Mouse (Mus musculus) liver, adult 2 months (tissue): ENCODE measurements around the gene Mef2d. TPM values are rescaled to one million over a fixed set of nuclear protein-coding genes. Genes with fewer than 3 reads are reported as not detected.
A peak's percentile ranks its signal among the peaks of the same experiment; 100 is the strongest.

Source experiments
- DNase-seq: peaks from one replicate; pipeline ENCODE4 v3.0.0-alpha.2; 2011; ENCODE audit warnings: low read depth, low spot score; ENCODE audit errors: extremely low read depth
- H3K27ac ChIP-seq: fragments of 200-500 bp; replicated peaks from 2 replicates; pipeline ENCODE4 v1.5.1; 2012; ENCODE audit warnings: low read depth, mild to moderate bottlenecking, control low read depth, inconsistent platforms, low read length; ENCODE audit not compliant: insufficient read depth
- H3K27me3 ChIP-seq: fragments of 200-500 bp; 2 replicates; pipeline ENCODE4 v1.6.1; 2012; ENCODE audit warnings: mild to moderate bottlenecking, moderate library complexity, low read length, inconsistent platforms; ENCODE audit not compliant: control insufficient read depth, insufficient read depth
- H3K36me3 ChIP-seq: fragments of 200-500 bp; 2 replicates; pipeline ENCODE4 v1.6.1; 2012; ENCODE audit warnings: low read length, inconsistent platforms; ENCODE audit not compliant: control insufficient read depth, insufficient read depth
- H3K4me1 ChIP-seq: fragments of 200-500 bp; 2 replicates; pipeline ENCODE4 v1.6.1; 2011; ENCODE audit warnings: low read length; ENCODE audit not compliant: control insufficient read depth, insufficient read depth
- H3K4me3 ChIP-seq: fragments of 200-500 bp; 2 replicates; pipeline ENCODE4 v1.5.1; 2011; ENCODE audit warnings: low read depth, mild to moderate bottlenecking, control low read depth, low read length, moderate library complexity; ENCODE audit not compliant: insufficient read depth
- H3K79me2 ChIP-seq: fragments of 200-500 bp; 2 replicates; pipeline ENCODE4 v1.6.1; 2012; ENCODE audit warnings: inconsistent platforms, mild to moderate bottlenecking, low read length, moderate library complexity; ENCODE audit not compliant: control insufficient read depth, insufficient read depth
- H3K9ac ChIP-seq: fragments of 200-500 bp; 2 replicates; pipeline ENCODE4 v1.6.1; 2012; ENCODE audit warnings: low read depth, mild to moderate bottlenecking, control low read depth, inconsistent platforms, low read length
- CTCF ChIP-seq: fragments of 200-500 bp; IDR thresholded peaks from 2 replicates; pipeline ENCODE4 v1.5.1; 2011; ENCODE audit warnings: low read depth, low read length, control low read depth
- POLR2A ChIP-seq: fragments of 200-500 bp; IDR thresholded peaks from 2 replicates; pipeline ENCODE4 v1.6.1; 2011; ENCODE audit warnings: low read length, control low read depth; ENCODE audit not compliant: insufficient read depth; ENCODE audit errors: extremely low read depth
- WGBS: fragments of 180-500 bp; shearing (Covaris S2); methylation state at CpG from one replicate; pipeline ENCODE4 v1.1.7; 2018; 5-methylcytosine and 5-hydroxymethylcytosine counted together
- polyA plus RNA-seq: library from polyadenylated mRNA; depleted of rRNA; stranded (reverse); fragments of >200 nt; gene quantifications from 2 replicates; pipeline ENCODE4 v1.2.3, GENCODE M21; 2012
- total RNA-seq: library from RNA; depleted of rRNA; stranded (reverse); fragments of >200 nt; gene quantifications from 2 replicates; pipeline ENCODE4 v1.2.3, GENCODE M21; 2014

Mef2d gene
- total and polyA plus RNA-seq, 2 experiments = 3.7 to 22.2 TPM

- H3K36me3 ChIP-seq = no peaks in the 10 kb centered on the region
- TF ChIP-seq POLR2A (no peak), CTCF (no peak)
- no peak overlapping the region for H3K9ac ChIP-seq
- DNase-seq = no peak
- 19% methylated on average over 2 of the region's 2 CpGs for WGBS
- no peak overlapping the region for H3K4me3 ChIP-seq
- H3K27me3 ChIP-seq = peaks cover 43% of the 10 kb centered on the region
- H3K27ac ChIP-seq = no peak overlapping the region
- no peaks in the 10 kb centered on the region for H3K79me2 ChIP-seq
- H3K4me1 ChIP-seq = peaks cover 3% of the 10 kb centered on the region
These were observed 68.7 kb downstream of the Mef2d start for GRCm38 (mm10) chr3:88210918-88211317.

GRCm38 (mm10) chr3:88212356-88212755 lies 70.2 kb downstream of the Mef2d start:
- Histone ChIP-seq H3K4me1 (peaks cover 5% of the 10 kb centered on the region), H3K79me2 (no peaks in the 10 kb centered on the region), H3K4me3 (no peak overlapping the region), H3K36me3 (no peaks in the 10 kb centered on the region), H3K27ac (no peak overlapping the region), H3K9ac (no peak overlapping the region), H3K27me3 (peaks cover 50% of the 10 kb centered on the region)
- WGBS = 9% methylated on average over 1 of the region's 1 CpGs
- DNase-seq = no peak
- TF ChIP-seq CTCF (no peak), POLR2A (no peak)

- Histone ChIP-seq H3K4me1 (peaks cover 5% of the 10 kb centered on the region), H3K27ac (no peak overlapping the region), H3K4me3 (no peak overlapping the region), H3K79me2 (no peaks in the 10 kb centered on the region), H3K36me3 (no peaks in the 10 kb centered on the region), H3K9ac (no peak overlapping the region), H3K27me3 (peaks cover 52% of the 10 kb centered on the region)
- DNase-seq = no peak
- no peak for TF ChIP-seq CTCF
- no peak for TF ChIP-seq POLR2A
- WGBS = 4% methylated on average over 2 of the region's 2 CpGs
These were observed 70.8 kb downstream of the Mef2d start for GRCm38 (mm10) chr3:88213019-88213418.

GRCm38 (mm10) chr3:88214197-88214938 lies 72.2 kb downstream of the Mef2d start:
- H3K4me1 ChIP-seq = peaks cover 5% of the 10 kb centered on the region
- TF ChIP-seq CTCF (no peak), POLR2A (no peak)
- no peak overlapping the region for H3K9ac ChIP-seq
- 6% methylated on average over 42 of the region's 42 CpGs for WGBS
- no peak overlapping the region for H3K27ac ChIP-seq
- no peaks in the 10 kb centered on the region for H3K79me2 ChIP-seq
- no peak for DNase-seq
- H3K27me3 ChIP-seq = peaks cover 44% of the 10 kb centered on the region
- no peaks in the 10 kb centered on the region for H3K36me3 ChIP-seq
- H3K4me3 ChIP-seq = no peak overlapping the region

- Histone ChIP-seq H3K27me3 (peaks cover 42% of the 10 kb centered on the region), H3K4me1 (peaks cover 5% of the 10 kb centered on the region), H3K9ac (no peak overlapping the region), H3K27ac (no peak overlapping the region), H3K4me3 (peak overlapping the region; percentile 42; the same call in 1 of the 2 replicates), H3K36me3 (no peaks in the 10 kb centered on the region), H3K79me2 (no peaks in the 10 kb centered on the region)
- no peak for DNase-seq
- no peak for TF ChIP-seq POLR2A
- TF ChIP-seq CTCF = no peak
- 2% methylated on average over 48 of the region's 48 CpGs for WGBS
These were observed 72.9 kb downstream of the Mef2d start for GRCm38 (mm10) chr3:88214971-88215552.

- TF ChIP-seq POLR2A = no peak
- no peak for TF ChIP-seq CTCF
- 3% methylated on average over 23 of the region's 23 CpGs for WGBS
- no peak overlapping the region for H3K9ac ChIP-seq
- no peak overlapping the region for H3K27ac ChIP-seq
- DNase-seq = no peak
- H3K4me1 ChIP-seq = peaks cover 5% of the 10 kb centered on the region
- H3K79me2 ChIP-seq = no peaks in the 10 kb centered on the region
- H3K27me3 ChIP-seq = peaks cover 40% of the 10 kb centered on the region
- peak overlapping the region; percentile 42; the same call in 1 of the 2 replicates for H3K4me3 ChIP-seq
- H3K36me3 ChIP-seq = no peaks in the 10 kb centered on the region
These were observed 73.4 kb downstream of the Mef2d start for GRCm38 (mm10) chr3:88215553-88216004.
